Mouse (Mus musculus) kidney, embryonic 15.5 days (tissue): ENCODE data around the gene Got1. TPM values are rescaled to one million over a fixed set of nuclear protein-coding genes. Genes with fewer than 3 reads are reported as not detected.

ENCODE experiments used
- ATAC-seq: fragments of 200-750 bp; cut with Nextera tagmentation; replicated peaks from 2 replicates; pipeline ENCODE4 v1.8.0; 2017; ENCODE audit warnings: moderate TSS enrichment; ENCODE audit not compliant: low FRiP score
- H3K27ac ChIP-seq: fragments of 300-500 bp; sonication (generic); 2 replicates; pipeline ENCODE4 v1.5.1; 2015; ENCODE audit warnings: mild to moderate bottlenecking, inconsistent platforms
- H3K27me3 ChIP-seq: fragments of 300-500 bp; sonication (generic); 2 replicates; pipeline ENCODE4 v1.6.1; 2015; ENCODE audit warnings: inconsistent platforms
- H3K36me3 ChIP-seq: fragments of 300-500 bp; sonication (generic); 2 replicates; pipeline ENCODE4 v1.6.1; 2015; ENCODE audit warnings: inconsistent platforms
- H3K4me1 ChIP-seq: fragments of 300-500 bp; sonication (generic); 2 replicates; pipeline ENCODE4 v1.6.1; 2015; ENCODE audit warnings: inconsistent platforms
- H3K4me2 ChIP-seq: fragments of 300-500 bp; sonication (generic); 2 replicates; pipeline ENCODE4 v1.6.1; 2015; ENCODE audit warnings: moderate library complexity, mild to moderate bottlenecking, inconsistent platforms
- H3K4me3 ChIP-seq: fragments of 300-500 bp; sonication (generic); replicated peaks from 2 replicates; pipeline ENCODE4 v1.5.1; 2015; ENCODE audit warnings: mild to moderate bottlenecking, inconsistent platforms
- H3K9ac ChIP-seq: fragments of 300-500 bp; sonication (generic); 2 replicates; pipeline ENCODE4 v1.6.1; 2015; ENCODE audit warnings: mild to moderate bottlenecking, inconsistent platforms
- H3K9me3 ChIP-seq: fragments of 300-500 bp; sonication (generic); replicated peaks from 2 replicates; pipeline ENCODE4 v1.6.1; 2016; ENCODE audit warnings: inconsistent platforms
- WGBS: fragments of 180-500 bp; shearing (Covaris S2); methylation state at CpG from one replicate; pipeline ENCODE4 v1.1.7; 2015; ENCODE audit warnings: mixed read lengths; 5-methylcytosine and 5-hydroxymethylcytosine counted together
- polyA plus RNA-seq: library from polyadenylated mRNA; unstranded; fragments of >200 nt; fragmentation: Nextera tagmentation; extraction: Ambion mirVana; gene quantifications from 2 replicates; pipeline ENCODE4 v1.2.1, GENCODE M21; 2015

The Got1 gene
- polyA plus RNA-seq, 1 experiment from 2014 or later, result 57.8 TPM

DNA sequence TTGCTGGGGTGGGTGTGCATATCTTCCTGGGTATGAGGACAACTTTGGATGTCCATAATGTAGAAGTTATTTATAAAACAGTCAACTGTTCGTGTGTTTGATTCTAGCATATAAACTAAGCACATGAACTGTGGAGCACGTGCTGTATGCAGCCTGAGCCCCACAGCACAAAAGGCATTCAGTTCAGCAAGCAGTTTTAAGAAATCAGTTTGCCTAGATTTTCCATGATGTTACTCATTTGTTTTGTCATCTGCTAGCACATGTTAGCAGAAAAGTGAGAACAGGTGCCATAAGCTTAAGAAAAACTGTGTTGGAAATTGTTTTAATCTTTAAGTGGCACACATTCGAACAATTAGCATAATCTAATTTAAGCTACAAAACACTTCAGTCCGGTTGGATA, 64.5 kb downstream of the Got1 start:
- 79% methylated on average over 4 of the region's 4 CpGs for WGBS
- H3K27me3 ChIP-seq, result no peaks in the 10 kb centered on the region
- no peak for ATAC-seq
- H3K27ac ChIP-seq, result no peak overlapping the region
- no peaks in the 10 kb centered on the region for H3K4me1 ChIP-seq
- H3K4me3 ChIP-seq, result no peak overlapping the region
- no peak overlapping the region for H3K9ac ChIP-seq
- no peaks in the 10 kb centered on the region for H3K9me3 ChIP-seq
- H3K4me2 ChIP-seq, result no peak overlapping the region
- H3K36me3 ChIP-seq, result no peaks in the 10 kb centered on the region

DNA sequence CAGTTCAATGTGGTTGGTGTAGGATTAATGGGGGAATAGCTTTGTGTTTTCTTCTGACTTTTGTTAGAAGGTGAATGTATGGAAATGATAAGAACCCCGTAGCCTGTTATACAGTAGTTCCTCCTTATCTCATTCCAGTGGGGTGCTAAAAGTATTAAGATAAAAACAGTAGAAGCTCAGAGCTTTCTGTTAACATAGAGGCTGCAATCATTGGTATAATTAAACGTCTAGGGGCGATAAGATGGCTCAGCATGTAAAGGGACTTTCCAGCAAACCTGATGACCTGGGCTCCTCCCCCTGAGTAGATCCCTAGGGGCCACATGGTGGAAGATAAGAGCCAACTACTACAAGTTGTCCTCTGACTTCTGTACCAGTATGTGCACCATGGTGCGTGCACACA, 71.4 kb downstream of the Got1 start:
- Histone ChIP-seq H3K27ac (no peak overlapping the region), H3K9me3 (no peaks in the 10 kb centered on the region), H3K27me3 (peaks cover 3% of the 10 kb centered on the region; the same call in 1 of the 2 replicates), H3K4me3 (no peak overlapping the region), H3K9ac (no peak overlapping the region), H3K4me2 (no peak overlapping the region), H3K4me1 (no peaks in the 10 kb centered on the region), H3K36me3 (no peaks in the 10 kb centered on the region)
- no peak for ATAC-seq
- WGBS, result 89% methylated on average over 4 of the region's 4 CpGs

DNA sequence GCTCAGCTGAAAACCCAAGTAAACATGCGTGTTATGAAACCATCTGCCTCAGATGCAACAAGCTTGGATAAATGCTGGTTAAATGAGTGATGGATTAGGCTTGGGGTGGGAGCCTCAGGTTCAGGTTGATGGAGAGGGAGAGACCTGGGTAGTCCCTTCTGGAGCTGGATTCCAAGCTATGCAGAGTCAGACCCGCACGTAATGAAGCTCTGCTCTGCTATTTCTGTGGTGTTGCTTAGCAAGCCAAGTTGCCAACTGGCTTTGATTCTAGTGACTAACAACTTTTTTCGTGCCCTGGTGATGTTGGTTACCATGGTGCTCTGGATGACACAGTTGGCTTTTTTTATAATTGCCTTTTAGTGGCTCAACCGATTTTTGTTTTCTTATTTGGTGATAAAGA, 72.2 kb downstream of the Got1 start:
- Histone ChIP-seq H3K27ac (no peak overlapping the region), H3K9ac (no peak overlapping the region), H3K9me3 (no peaks in the 10 kb centered on the region), H3K4me2 (no peak overlapping the region), H3K4me3 (no peak overlapping the region), H3K4me1 (no peaks in the 10 kb centered on the region), H3K36me3 (no peaks in the 10 kb centered on the region), H3K27me3 (peaks cover 3% of the 10 kb centered on the region; the same call in 1 of the 2 replicates)
- no peak for ATAC-seq
- WGBS, result 87% methylated on average over 5 of the region's 5 CpGs

DNA sequence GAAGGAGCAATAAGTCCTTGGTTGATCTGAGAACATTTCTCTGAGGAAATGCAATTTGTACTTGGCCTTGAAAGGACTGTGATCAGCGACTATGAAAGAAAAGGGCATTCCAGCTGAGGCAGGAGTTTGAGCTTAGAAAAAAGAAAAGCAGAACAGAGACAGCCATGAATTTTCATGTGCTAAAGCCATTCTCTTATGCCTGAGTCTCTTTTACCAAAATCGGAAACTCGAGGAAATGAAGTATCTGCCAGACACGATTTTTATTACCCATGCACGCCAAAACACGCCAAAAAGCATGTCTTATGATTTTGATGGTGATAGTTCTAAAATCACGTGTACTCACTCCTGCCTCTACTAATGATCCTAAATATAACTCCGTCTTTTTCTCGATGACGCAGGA, 72.8 kb downstream of the Got1 start:
- H3K36me3 ChIP-seq, result no peaks in the 10 kb centered on the region
- no peak overlapping the region for H3K27ac ChIP-seq
- H3K4me1 ChIP-seq, result no peaks in the 10 kb centered on the region
- peaks cover 3% of the 10 kb centered on the region; the same call in 1 of the 2 replicates for H3K27me3 ChIP-seq
- H3K9ac ChIP-seq, result no peak overlapping the region
- no peak overlapping the region for H3K4me3 ChIP-seq
- ATAC-seq, result no peak
- H3K9me3 ChIP-seq, result no peaks in the 10 kb centered on the region
- 83% methylated on average over 10 of the region's 10 CpGs for WGBS
- H3K4me2 ChIP-seq, result no peak overlapping the region

Other genes starting within 250 kb of the Got1 start
- 0.49 and 1.8 TPM in 2 replicates for gene Hpse2, start 136.2 kb downstream of the Got1 start, polyA plus RNA-seq
- gene Cnnm1, start 84.2 kb downstream of the Got1 start, polyA plus RNA-seq, result 0.19 TPM in 2 replicates
- 0.26 and 0.48 TPM in 2 replicates for gene Nkx2-3, start 87.7 kb upstream of the Got1 start, polyA plus RNA-seq
- gene Slc25a28, start 150.3 kb upstream of the Got1 start, polyA plus RNA-seq, result 13.7 and 14.3 TPM in 2 replicates
- gene Entpd7, start 165.1 kb upstream of the Got1 start, polyA plus RNA-seq, result 12.3 and 14.4 TPM in 2 replicates
- 15.2 and 17.4 TPM in 2 replicates for gene Cutc, start 228.4 kb upstream of the Got1 start, polyA plus RNA-seq
- gene Cox15, start 228.4 kb upstream of the Got1 start, polyA plus RNA-seq, result 11.1 and 13.1 TPM in 2 replicates